Mouse (Mus musculus): Measurements from ENCODE around the gene Npr2. TPM values are rescaled to one million over a fixed set of nuclear protein-coding genes. Genes with fewer than 3 reads are reported as not detected.

The Npr2 gene
- polyA plus RNA-seq, 1 experiment: 4.0 TPM

DNA sequence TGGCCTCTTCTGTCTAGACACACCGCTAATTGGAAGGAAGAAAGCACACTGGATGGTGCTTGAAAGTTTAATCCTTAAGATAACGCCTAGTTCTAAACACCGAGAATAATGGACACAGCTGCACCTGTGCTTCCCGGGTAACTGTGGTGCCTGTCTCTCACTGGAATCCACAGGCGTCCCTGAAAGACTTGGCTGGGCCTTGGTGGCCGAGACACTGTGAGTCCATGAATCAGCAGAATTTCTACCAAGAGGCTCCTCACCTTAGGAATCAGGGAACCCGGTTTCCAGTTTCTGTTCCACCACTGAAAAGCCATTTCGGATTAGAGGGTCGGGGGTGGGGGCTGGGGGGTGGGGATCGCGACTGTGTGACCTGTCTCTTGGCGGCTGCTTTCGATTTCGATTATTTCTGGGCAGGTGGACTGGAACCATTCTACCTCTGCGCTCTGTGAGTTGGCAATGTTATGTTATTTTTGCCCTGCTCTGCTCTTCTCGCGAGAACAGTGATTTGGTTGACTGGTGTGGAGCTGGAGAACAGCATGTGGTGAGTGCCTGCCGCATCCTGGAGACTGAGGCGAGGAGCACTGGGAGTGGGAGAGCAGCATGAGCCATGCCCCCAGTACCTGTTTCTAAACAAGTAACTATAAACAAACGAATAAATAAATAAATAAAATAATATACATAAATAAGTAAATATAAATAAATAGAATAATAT, 2.5 kb upstream of the Npr2 start:
- Histone ChIP-seq H3K27ac (ENCODE audit: control insufficient read depth, insufficient read depth, low read depth, low read length) (no peak overlapping the region), H3K27me3 (ENCODE audit: control insufficient read depth, insufficient read depth, low read length) (peaks cover 2% of the 10 kb centered on the region; the same call in 1 of the 2 replicates), H3K36me3 (ENCODE audit: control insufficient read depth, insufficient read depth, low read length) (no peaks in the 10 kb centered on the region), H3K4me3 (ENCODE audit: control insufficient read depth, low read depth, low read length) (no peak overlapping the region), H3K4me1 (ENCODE audit: control insufficient read depth, insufficient read depth, low read length) (peaks cover 20% of the 10 kb centered on the region)
- no peak for TF ChIP-seq POLR2A (IDR thresholded peaks at IDR 0.05; ENCODE audit: control insufficient read depth, low read depth, low read length)
- no peak for TF ChIP-seq CTCF (IDR thresholded peaks at IDR 0.05; ENCODE audit: control insufficient read depth, insufficient read depth, insufficient replicate concordance, low read depth, low read length)

DNA sequence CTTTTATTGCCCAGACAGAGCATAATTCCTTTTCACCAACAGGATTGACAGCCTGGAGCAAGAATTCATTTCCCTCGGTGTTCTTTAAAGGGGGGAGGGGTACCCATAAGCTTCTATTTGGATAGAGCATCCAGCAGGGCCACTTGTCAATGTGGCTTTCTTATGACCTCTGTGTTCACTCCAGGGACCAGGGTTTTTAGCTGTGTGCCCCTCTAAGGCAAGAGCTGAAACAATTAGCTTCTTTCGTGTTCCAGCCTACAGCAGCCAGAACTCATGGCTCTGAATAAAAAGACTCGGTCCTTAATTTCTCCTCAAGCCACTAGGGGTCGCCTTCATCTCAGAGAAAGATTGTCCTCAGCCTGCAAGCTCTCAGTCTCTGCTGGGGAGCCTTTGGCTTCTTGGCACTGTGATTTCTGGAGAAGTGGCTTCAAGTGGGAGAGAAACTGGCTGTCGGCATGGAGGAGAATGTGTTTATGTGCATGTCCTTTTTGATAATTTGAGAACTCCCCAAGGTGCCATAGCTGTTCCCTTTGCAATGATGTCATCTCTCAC, 1.6 kb upstream of the Npr2 start:
- H3K27ac ChIP-seq (ENCODE audit: control insufficient read depth, insufficient read depth, low read depth, low read length): no peak overlapping the region
- TF ChIP-seq POLR2A (IDR thresholded peaks at IDR 0.05; ENCODE audit: control insufficient read depth, low read depth, low read length) (no peak), CTCF (IDR thresholded peaks at IDR 0.05; ENCODE audit: control insufficient read depth, insufficient read depth, insufficient replicate concordance, low read depth, low read length) (peak; percentile 52)

DNA sequence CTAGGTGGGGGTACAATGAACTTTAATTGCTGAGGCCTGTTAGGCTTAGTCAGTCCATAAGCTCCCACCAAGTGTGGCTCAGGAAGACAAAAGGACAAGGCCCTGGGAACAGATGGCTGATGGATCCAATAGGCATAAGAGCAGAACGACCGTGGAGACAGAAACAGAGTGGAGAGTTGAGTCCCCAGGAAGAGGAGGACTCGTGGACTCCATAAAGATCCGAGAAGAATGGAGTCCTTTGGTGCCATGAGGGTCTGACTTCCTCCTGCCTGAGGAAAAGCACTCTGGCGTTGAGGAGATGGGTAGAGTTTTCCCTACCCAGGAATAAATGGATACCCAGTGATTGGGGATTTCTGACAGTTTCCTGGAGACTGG, 1.1 kb upstream of the Npr2 start:
- no peak overlapping the region for H3K4me3 ChIP-seq (ENCODE audit: control insufficient read depth, low read depth, low read length)

More for the DNA sequence above, 1.6 kb upstream of the Npr2 start:
- Histone ChIP-seq H3K27me3 (ENCODE audit: control insufficient read depth, insufficient read depth, low read length) (peaks cover 2% of the 10 kb centered on the region; the same call in 1 of the 2 replicates), H3K4me3 (ENCODE audit: control insufficient read depth, low read depth, low read length) (no peak overlapping the region), H3K4me1 (ENCODE audit: control insufficient read depth, insufficient read depth, low read length) (peaks cover 20% of the 10 kb centered on the region), H3K36me3 (ENCODE audit: control insufficient read depth, insufficient read depth, low read length) (no peaks in the 10 kb centered on the region)

DNA sequence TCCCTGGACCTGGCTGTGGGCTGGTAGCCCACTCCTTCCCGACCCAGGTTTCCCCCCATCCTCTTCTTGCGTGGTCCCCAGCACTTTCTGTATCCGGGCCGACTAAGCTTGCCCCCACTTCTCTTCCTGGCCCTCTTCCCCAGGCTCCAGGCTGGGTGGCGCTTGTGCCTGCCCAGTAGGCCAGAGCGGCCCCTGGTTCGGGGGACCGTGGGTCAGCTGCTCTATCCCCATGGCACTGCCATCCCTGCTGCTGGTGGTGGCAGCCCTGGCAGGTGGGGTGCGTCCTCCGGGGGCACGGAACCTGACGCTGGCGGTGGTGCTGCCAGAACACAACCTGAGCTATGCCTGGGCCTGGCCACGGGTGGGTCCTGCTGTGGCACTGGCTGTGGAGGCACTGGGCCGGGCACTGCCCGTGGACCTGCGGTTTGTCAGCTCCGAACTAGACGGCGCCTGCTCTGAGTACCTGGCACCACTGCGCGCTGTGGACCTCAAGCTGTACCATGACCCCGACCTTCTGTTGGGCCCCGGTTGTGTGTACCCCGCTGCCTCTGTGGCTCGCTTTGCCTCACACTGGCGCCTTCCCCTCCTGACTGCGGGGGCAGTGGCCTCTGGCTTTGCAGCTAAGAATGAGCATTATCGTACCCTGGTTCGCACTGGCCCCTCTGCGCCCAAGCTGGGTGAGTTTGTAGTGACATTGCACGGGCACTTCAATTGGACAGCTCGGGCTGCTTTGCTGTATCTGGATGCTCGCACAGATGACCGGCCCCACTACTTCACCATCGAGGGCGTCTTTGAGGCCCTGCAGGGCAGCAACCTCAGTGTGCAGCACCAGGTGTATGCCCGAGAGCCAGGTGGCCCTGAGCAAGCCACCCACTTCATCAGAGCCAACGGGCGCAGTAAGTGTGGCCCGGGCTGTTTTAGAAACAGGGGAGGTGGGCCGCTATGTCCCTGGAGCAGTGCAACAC, 503 bp downstream of the Npr2 start:
- Histone ChIP-seq H3K4me1 (ENCODE audit: control insufficient read depth, insufficient read depth, low read length) (peaks cover 20% of the 10 kb centered on the region), H3K4me3 (ENCODE audit: control insufficient read depth, low read depth, low read length) (peak overlapping the region; percentile 52), H3K27me3 (ENCODE audit: control insufficient read depth, insufficient read depth, low read length) (peaks cover 2% of the 10 kb centered on the region; the same call in 1 of the 2 replicates), H3K27ac (ENCODE audit: control insufficient read depth, insufficient read depth, low read depth, low read length) (no peak overlapping the region), H3K36me3 (ENCODE audit: control insufficient read depth, insufficient read depth, low read length) (no peaks in the 10 kb centered on the region)
- no peak for TF ChIP-seq CTCF (IDR thresholded peaks at IDR 0.05; ENCODE audit: control insufficient read depth, insufficient read depth, insufficient replicate concordance, low read depth, low read length)
- TF ChIP-seq POLR2A (IDR thresholded peaks at IDR 0.05; ENCODE audit: control insufficient read depth, low read depth, low read length): no peak

More for the DNA sequence above, 1.1 kb upstream of the Npr2 start:
- Histone ChIP-seq H3K4me1 (ENCODE audit: control insufficient read depth, insufficient read depth, low read length) (peaks cover 20% of the 10 kb centered on the region), H3K36me3 (ENCODE audit: control insufficient read depth, insufficient read depth, low read length) (no peaks in the 10 kb centered on the region), H3K27ac (ENCODE audit: control insufficient read depth, insufficient read depth, low read depth, low read length) (no peak overlapping the region), H3K27me3 (ENCODE audit: control insufficient read depth, insufficient read depth, low read length) (peaks cover 2% of the 10 kb centered on the region; the same call in 1 of the 2 replicates)
- no peak for TF ChIP-seq CTCF (IDR thresholded peaks at IDR 0.05; ENCODE audit: control insufficient read depth, insufficient read depth, insufficient replicate concordance, low read depth, low read length)
- TF ChIP-seq POLR2A (IDR thresholded peaks at IDR 0.05; ENCODE audit: control insufficient read depth, low read depth, low read length): no peak

DNA sequence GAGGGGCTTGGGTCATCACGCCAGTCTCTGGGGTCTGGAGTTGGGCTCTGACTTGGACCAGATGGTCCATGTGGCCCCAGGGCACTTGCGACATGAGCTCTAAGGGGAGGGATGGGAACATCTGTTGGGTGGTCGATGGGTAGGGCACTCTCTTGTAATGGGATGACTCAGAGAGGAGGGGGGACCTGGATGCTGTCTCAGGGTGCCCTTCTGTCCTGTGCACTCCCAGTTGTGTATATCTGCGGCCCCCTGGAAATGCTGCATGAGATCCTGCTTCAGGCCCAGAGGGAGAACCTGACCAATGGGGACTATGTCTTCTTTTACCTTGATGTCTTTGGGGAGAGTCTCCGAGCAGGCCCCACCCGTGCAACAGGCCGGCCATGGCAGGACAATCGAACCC, 1.6 kb downstream of the Npr2 start:
- peaks cover 20% of the 10 kb centered on the region for H3K4me1 ChIP-seq (ENCODE audit: control insufficient read depth, insufficient read depth, low read length)
- TF ChIP-seq POLR2A (IDR thresholded peaks at IDR 0.05; ENCODE audit: control insufficient read depth, low read depth, low read length) (no peak), CTCF (IDR thresholded peaks at IDR 0.05; ENCODE audit: control insufficient read depth, insufficient read depth, insufficient replicate concordance, low read depth, low read length) (no peak)
- H3K36me3 ChIP-seq (ENCODE audit: control insufficient read depth, insufficient read depth, low read length): no peaks in the 10 kb centered on the region
- H3K27ac ChIP-seq (ENCODE audit: control insufficient read depth, insufficient read depth, low read depth, low read length): no peak overlapping the region
- H3K27me3 ChIP-seq (ENCODE audit: control insufficient read depth, insufficient read depth, low read length): peaks cover 2% of the 10 kb centered on the region; the same call in 1 of the 2 replicates
- no peak overlapping the region for H3K4me3 ChIP-seq (ENCODE audit: control insufficient read depth, low read depth, low read length)

DNA sequence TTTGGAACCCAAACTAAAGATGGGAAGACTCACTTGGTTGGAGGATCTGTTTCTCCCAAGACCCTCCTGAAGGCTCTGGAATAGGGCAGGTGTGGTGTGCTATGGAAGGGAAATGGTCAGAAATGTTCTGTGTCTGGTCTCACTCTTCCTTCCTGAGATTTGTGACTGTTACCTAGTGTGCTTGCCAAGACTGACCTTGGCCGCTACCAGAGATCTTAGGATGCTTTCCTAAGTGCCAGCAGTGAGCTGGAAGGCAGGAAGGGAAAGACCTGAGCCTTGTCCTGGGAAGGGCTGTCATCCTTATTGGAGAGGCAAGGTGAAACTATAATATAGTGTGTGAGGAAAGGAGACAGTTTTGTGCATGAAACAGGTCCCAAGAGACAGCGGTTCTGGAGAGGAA, 2.0 kb downstream of the Npr2 start:
- Histone ChIP-seq H3K36me3 (ENCODE audit: control insufficient read depth, insufficient read depth, low read length) (no peaks in the 10 kb centered on the region), H3K27me3 (ENCODE audit: control insufficient read depth, insufficient read depth, low read length) (peaks cover 2% of the 10 kb centered on the region; the same call in 1 of the 2 replicates), H3K4me1 (ENCODE audit: control insufficient read depth, insufficient read depth, low read length) (peaks cover 20% of the 10 kb centered on the region), H3K4me3 (ENCODE audit: control insufficient read depth, low read depth, low read length) (no peak overlapping the region), H3K27ac (ENCODE audit: control insufficient read depth, insufficient read depth, low read depth, low read length) (no peak overlapping the region)
- TF ChIP-seq CTCF (IDR thresholded peaks at IDR 0.05; ENCODE audit: control insufficient read depth, insufficient read depth, insufficient replicate concordance, low read depth, low read length): no peak
